Mouse (Mus musculus) limb, embryonic 14.5 days (tissue): ENCODE data around the gene Tiam1. TPM values are rescaled to one million over a fixed set of nuclear protein-coding genes. Genes with fewer than 3 reads are reported as not detected.

Source experiments
- ATAC-seq: fragments of 200-750 bp; cut with Nextera tagmentation; 2 replicates; pipeline ENCODE4 v1.8.0; 2017; ENCODE audit warnings: low read depth, moderate number of reproducible peaks, moderate TSS enrichment; ENCODE audit not compliant: low FRiP score
- DNase-seq: peaks from one replicate; pipeline ENCODE4 v3.0.0-alpha.2; 2015; ENCODE audit warnings: low spot score
- H3K27ac ChIP-seq: fragments of 300-500 bp; sonication (generic); replicated peaks from 2 replicates; pipeline ENCODE4 v1.5.1; 2014; ENCODE audit warnings: low read depth, mild to moderate bottlenecking, low read length, moderate library complexity, mixed read lengths
- H3K27me3 ChIP-seq: fragments of 300-500 bp; sonication (generic); 2 replicates; pipeline ENCODE4 v1.6.1; 2014; ENCODE audit warnings: low read length, mixed read lengths; ENCODE audit not compliant: control insufficient read depth, insufficient read depth
- H3K36me3 ChIP-seq: fragments of 300-500 bp; sonication (generic); 2 replicates; pipeline ENCODE4 v1.6.1; 2014; ENCODE audit warnings: mild to moderate bottlenecking, low read length, moderate library complexity, mixed read lengths; ENCODE audit not compliant: control insufficient read depth, insufficient read depth
- H3K4me1 ChIP-seq: fragments of 300-500 bp; sonication (generic); 2 replicates; pipeline ENCODE4 v1.6.1; 2014; ENCODE audit warnings: antibody characterized with exemption, low read length, mixed read lengths; ENCODE audit not compliant: control insufficient read depth, insufficient read depth
- H3K4me2 ChIP-seq: fragments of 300-500 bp; sonication (generic); replicated peaks from 2 replicates; pipeline ENCODE4 v1.6.1; 2014; ENCODE audit warnings: low read depth, mild to moderate bottlenecking, low read length, moderate library complexity; ENCODE audit not compliant: severe bottlenecking
- H3K4me3 ChIP-seq: fragments of 300-500 bp; sonication (generic); replicated peaks from 2 replicates; pipeline ENCODE4 v1.5.1; 2014; ENCODE audit warnings: low read length
- H3K9ac ChIP-seq: fragments of 300-500 bp; sonication (generic); 2 replicates; pipeline ENCODE4 v1.6.1; 2014; ENCODE audit warnings: mild to moderate bottlenecking, low read depth, low read length, moderate library complexity; ENCODE audit not compliant: severe bottlenecking
- H3K9me3 ChIP-seq: fragments of 300-500 bp; sonication (generic); 2 replicates; pipeline ENCODE4 v1.6.1; 2016; ENCODE audit warnings: low read length; ENCODE audit not compliant: control insufficient read depth
- POLR2A ChIP-seq: fragments of 200-500 bp; IDR thresholded peaks from 2 replicates; pipeline ENCODE4 v1.8.0; 2012; ENCODE audit warnings: inconsistent platforms, mild to moderate bottlenecking, moderate library complexity, borderline replicate concordance; ENCODE audit not compliant: insufficient read depth, insufficient read length; ENCODE audit errors: extremely low read depth
- WGBS: fragments of 180-500 bp; shearing (Covaris S2); extraction: QIAGEN DNeasy Blood & Tissue Kit; methylation state at CpG from one replicate; pipeline ENCODE4 v1.1.7; 2014; 5-methylcytosine and 5-hydroxymethylcytosine counted together
- polyA plus RNA-seq, 2 experiments: library from polyadenylated mRNA; depleted of rRNA in 1 of 2; stranded (reverse) in 1 of 2; unstranded in 1 of 2; fragments of >200 nt; fragmentation: Nextera tagmentation in 1 of 2; extraction: Ambion mirVana in 1 of 2; gene quantifications; 2 replicates each; pipeline versions ENCODE4 v1.2.1 to v1.2.3; 2012 to 2014

The Tiam1 gene
- polyA plus RNA-seq, 2 experiments: 22.4 to 54.9 TPM

- ATAC-seq: no peak
- Histone ChIP-seq H3K4me1 (no peaks in the 10 kb centered on the region), H3K4me3 (no peak overlapping the region), H3K36me3 (peaks cover 36% of the 10 kb centered on the region), H3K27ac (no peak overlapping the region), H3K27me3 (no peaks in the 10 kb centered on the region), H3K4me2 (no peak overlapping the region), H3K9me3 (no peaks in the 10 kb centered on the region), H3K9ac (no peak overlapping the region)
- 86% methylated on average over 8 of the region's 8 CpGs for WGBS
- no peak for DNase-seq
- no peak for TF ChIP-seq POLR2A
Measured at GRCm38 (mm10) chr16:89854731-89855130, 288.8 kb downstream of the Tiam1 start.

GRCm38 (mm10) chr16:89851333-89851732 lies 292.2 kb downstream of the Tiam1 start:
- H3K4me1 ChIP-seq: no peaks in the 10 kb centered on the region
- DNase-seq (no peak), ATAC-seq (no peak)
- H3K36me3 ChIP-seq: peaks cover 27% of the 10 kb centered on the region
- H3K27ac ChIP-seq: no peak overlapping the region
- H3K4me3 ChIP-seq: no peak overlapping the region
- no peak overlapping the region for H3K4me2 ChIP-seq
- no peak for TF ChIP-seq POLR2A
- no peak overlapping the region for H3K9ac ChIP-seq
- H3K27me3 ChIP-seq: no peaks in the 10 kb centered on the region
- 70% methylated on average over 9 of the region's 9 CpGs for WGBS
- H3K9me3 ChIP-seq: no peaks in the 10 kb centered on the region

GRCm38 (mm10) chr16:89848651-89849597 lies 294.6 kb downstream of the Tiam1 start:
- no peak for TF ChIP-seq POLR2A
- Histone ChIP-seq H3K27ac (no peak overlapping the region), H3K4me2 (no peak overlapping the region), H3K27me3 (no peaks in the 10 kb centered on the region), H3K9ac (no peak overlapping the region), H3K4me3 (no peak overlapping the region), H3K4me1 (no peaks in the 10 kb centered on the region), H3K36me3 (peaks cover 16% of the 10 kb centered on the region), H3K9me3 (no peaks in the 10 kb centered on the region)
- no peak for DNase-seq
- no peak for ATAC-seq
- WGBS: 86% methylated on average over 19 of the region's 19 CpGs

GRCm38 (mm10) chr16:89848179-89848578 lies 295.4 kb downstream of the Tiam1 start:
- Histone ChIP-seq H3K27me3 (no peaks in the 10 kb centered on the region), H3K4me3 (no peak overlapping the region), H3K4me2 (no peak overlapping the region), H3K36me3 (peaks cover 19% of the 10 kb centered on the region), H3K9ac (no peak overlapping the region), H3K4me1 (no peaks in the 10 kb centered on the region; the same call in 1 of the 2 replicates), H3K9me3 (no peaks in the 10 kb centered on the region), H3K27ac (no peak overlapping the region)
- DNase-seq (no peak), ATAC-seq (no peak)
- TF ChIP-seq POLR2A: no peak
- WGBS: 83% methylated on average over 3 of the region's 3 CpGs

- no peak for ATAC-seq
- Histone ChIP-seq H3K4me1 (no peaks in the 10 kb centered on the region; the same call in 1 of the 2 replicates), H3K9me3 (no peaks in the 10 kb centered on the region), H3K27me3 (no peaks in the 10 kb centered on the region), H3K9ac (no peak overlapping the region), H3K36me3 (peaks cover 22% of the 10 kb centered on the region), H3K4me3 (no peak overlapping the region), H3K27ac (no peak overlapping the region), H3K4me2 (no peak overlapping the region)
- TF ChIP-seq POLR2A: no peak
- no peak for DNase-seq
- WGBS: 71% methylated on average over 8 of the region's 8 CpGs
Measured at GRCm38 (mm10) chr16:89845461-89845860, 298.1 kb downstream of the Tiam1 start.
